In the genomic region with DNA sequence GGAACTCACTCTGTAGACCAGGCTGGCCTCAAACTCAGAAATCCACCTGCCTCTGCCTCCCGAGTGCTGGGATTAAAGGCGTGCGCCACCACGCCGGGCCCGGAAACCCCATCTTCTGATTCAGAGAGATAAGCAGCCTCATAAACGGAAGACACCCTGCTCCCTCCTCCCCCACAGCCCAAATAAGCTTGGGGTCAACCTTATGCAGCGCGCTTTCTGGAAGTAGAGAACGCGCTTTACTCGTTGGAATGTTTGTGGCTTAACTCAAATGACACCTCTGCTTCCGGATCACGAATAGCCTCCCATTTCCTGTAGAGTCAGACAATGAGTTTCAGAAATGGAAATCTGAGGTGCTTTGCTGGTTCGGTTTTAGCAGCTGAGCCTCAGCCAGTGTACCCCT, we compare ENCODE assay signal across 16 mouse cellular contexts. TPM values are rescaled to one million over a fixed set of nuclear protein-coding genes. Genes with fewer than 3 reads are reported as not detected.
DNase-seq lines count a peak whose midpoint lies in the region; ATAC-seq lines count a peak whose summit lies in the region.
"Had no signal": no experiment of that assay in that cellular context is flagged by ENCODE, and none has a peak within 500 bp of the region (broad histone marks: within the 10 kb centered on the region; RNA-seq: fewer than 3 reads in every experiment).

No protein-coding gene starts in this region.

- WGBS in heart, embryonic 12.5 days = 88% methylated on average over 15 of the region's 15 CpGs
- WGBS in liver, embryonic 15.5 days (ENCODE audit: insufficient replicate concordance) = 71% methylated on average over 15 of the region's 15 CpGs
- WGBS in neural tube, embryonic 14.5 days = 95% methylated on average over 14 of the region's 15 CpGs

- H3K4me3 ChIP-seq in heart, embryonic 12.5 days = no peak overlapping the region
- H3K4me3 ChIP-seq in liver, embryonic 15.5 days (replicated peaks) = no peak overlapping the region
- H3K4me3 ChIP-seq in neural tube, embryonic 14.5 days (ENCODE audit: low read depth, low read length) = peak overlapping the region; percentile 71; the same call in 1 of the 2 replicates

- peaks cover 7% of the 10 kb centered on the region; the same call in 1 of the 2 replicates for H3K9me3 ChIP-seq in heart, embryonic 12.5 days (replicated peaks)
- no peaks in the 10 kb centered on the region for H3K9me3 ChIP-seq in liver, embryonic 15.5 days (replicated peaks)
- H3K9me3 ChIP-seq in neural tube, embryonic 14.5 days (ENCODE audit: control insufficient read depth, low read length) = no peaks in the 10 kb centered on the region

- peaks cover 12% of the 10 kb centered on the region for H3K36me3 ChIP-seq in heart, embryonic 12.5 days
- H3K36me3 ChIP-seq in liver, embryonic 15.5 days (replicated peaks) = no peaks in the 10 kb centered on the region
- H3K36me3 ChIP-seq in neural tube, embryonic 14.5 days (ENCODE audit: control insufficient read depth, insufficient read depth, low read length) = peaks cover 4% of the 10 kb centered on the region; the same call in 1 of the 2 replicates

- H3K9ac ChIP-seq in heart, embryonic 12.5 days = no peak overlapping the region
- H3K9ac ChIP-seq in liver, embryonic 15.5 days = no peak overlapping the region
- no peak overlapping the region for H3K9ac ChIP-seq in neural tube, embryonic 14.5 days (replicated peaks; ENCODE audit: low read depth, low read length)
- H3K9ac ChIP-seq: lung, embryonic 14.5 days had no signal

- no peak for ATAC-seq in heart, embryonic 12.5 days (ENCODE audit: insufficient number of reproducible peaks, low FRiP score)
- no peak for ATAC-seq in liver, embryonic 15.5 days (ENCODE audit: insufficient read depth)
- no peak for ATAC-seq in neural tube, embryonic 14.5 days (ENCODE audit: low read depth)

- DNase-seq in heart, postnatal 25 days (ENCODE audit: low spot score) = no peak
- DNase-seq in liver (no peak), R1 (ENCODE audit: low read depth, low spot score) (peak; percentile 83)
- DNase-seq in thymus, postnatal 4 days = no peak
- DNase-seq in adrenal gland, postnatal 10 days = no peak
- DNase-seq: adrenal gland, postnatal 36 days; heart, postnatal 14 days had no signal

- peaks cover 4% of the 10 kb centered on the region; the same call in 1 of the 2 replicates for H3K27me3 ChIP-seq in heart, embryonic 12.5 days (replicated peaks)
- peaks cover 17% of the 10 kb centered on the region for H3K27me3 ChIP-seq in liver, embryonic 15.5 days
- H3K27me3 ChIP-seq in neural tube, embryonic 14.5 days (ENCODE audit: control insufficient read depth, insufficient read depth, low read length) = no peaks in the 10 kb centered on the region

- H3K4me2 ChIP-seq in heart, embryonic 12.5 days = peak overlapping the region; percentile 80; the same call in 1 of the 2 replicates
- H3K4me2 ChIP-seq in liver, embryonic 15.5 days = peak overlapping the region; percentile 79
- no peak overlapping the region for H3K4me2 ChIP-seq in neural tube, embryonic 14.5 days (ENCODE audit: low read depth, low read length)

- H3K27ac ChIP-seq in heart, embryonic 12.5 days (ENCODE audit: poor library complexity, severe bottlenecking) = no peak overlapping the region
- no peak overlapping the region for H3K27ac ChIP-seq in liver, embryonic 15.5 days (replicated peaks)
- H3K27ac ChIP-seq in neural tube, embryonic 14.5 days (ENCODE audit: low read depth, low read length) = no peak overlapping the region
- H3K27ac ChIP-seq: kidney, postnatal 0 days had no signal

- intact Hi-C loops in heart, postnatal 25 days (cut with DNase I) = no loop called here

- H3K4me1 ChIP-seq in heart, embryonic 12.5 days (replicated peaks) = peaks cover 8% of the 10 kb centered on the region
- peaks cover 15% of the 10 kb centered on the region for H3K4me1 ChIP-seq in liver, embryonic 15.5 days (replicated peaks)
- H3K4me1 ChIP-seq in neural tube, embryonic 14.5 days (ENCODE audit: control insufficient read depth, insufficient read depth, low read length) = peaks cover 31% of the 10 kb centered on the region

RNA-seq across cellular contexts. Expression of gene Stag3, which starts 0.8 kb away (rescaled TPM):
- polyA plus RNA-seq in heart, embryonic 12.5 days (2016; fragmentation: Nextera tagmentation; extraction: Ambion mirVana) = 3.3 and 4.5 TPM in 2 replicates
- not detected for total RNA-seq in heart, postnatal 25 days (2021)
- polyA plus RNA-seq in liver, embryonic 15.5 days (2015; fragmentation: Nextera tagmentation; extraction: Ambion mirVana) = 1.3 and 1.8 TPM in 2 replicates
- 9.3 and 12.5 TPM in 2 replicates for polyA plus RNA-seq in neural tube, embryonic 14.5 days (2014; fragmentation: Nextera tagmentation; extraction: Ambion mirVana)
- under 1 TPM; 0.30 to 0.39 TPM for total RNA-seq in adrenal gland, postnatal 10 days (2021)
- total RNA-seq: adrenal gland, postnatal 36 days had no signal

RNA-seq across cellular contexts. Expression of gene Gpc2, which starts 1.0 kb away (rescaled TPM):
- 13.1 and 15.1 TPM in 2 replicates for polyA plus RNA-seq in heart, embryonic 12.5 days (2016; fragmentation: Nextera tagmentation; extraction: Ambion mirVana)
- total RNA-seq in heart, postnatal 25 days (2021) = under 1 TPM; 0.08 to 0.18 TPM
- polyA plus RNA-seq in liver, embryonic 15.5 days (2015; fragmentation: Nextera tagmentation; extraction: Ambion mirVana) = 0.45 and 0.62 TPM in 2 replicates
- polyA plus RNA-seq in neural tube, embryonic 14.5 days (2014; fragmentation: Nextera tagmentation; extraction: Ambion mirVana) = 25.7 and 25.8 TPM in 2 replicates
- total RNA-seq in adrenal gland, postnatal 10 days (2021) = 1 to 10 TPM in 1 of 2 experiments, under 1 TPM in 1; 0.96 to 2.0 TPM

RNA-seq across cellular contexts. Expression of gene Gm43720, which starts 1.1 kb away (rescaled TPM):
- polyA plus RNA-seq in heart, embryonic 12.5 days (2016; fragmentation: Nextera tagmentation; extraction: Ambion mirVana) = 0.04 and 0.09 TPM in 2 replicates
- total RNA-seq in heart, postnatal 25 days (2021) = not detected
- not detected in 2 replicates for polyA plus RNA-seq in liver, embryonic 15.5 days (2015; fragmentation: Nextera tagmentation; extraction: Ambion mirVana)
- 0.11 TPM in 1 of 2 replicates, not detected in the other for polyA plus RNA-seq in neural tube, embryonic 14.5 days (2014; fragmentation: Nextera tagmentation; extraction: Ambion mirVana)
- total RNA-seq in adrenal gland, postnatal 10 days (2021) = under 1 TPM in 1 of 2 experiments, not detected in 1; 0.03 TPM
- total RNA-seq: adrenal gland, postnatal 36 days; gastrocnemius, postnatal 4 days; left cerebral cortex, postnatal 36 days; megakaryocyte-erythroid progenitor cell, adult 5-6 weeks; neutrophil, adult 5-6 weeks had no signal

RNA-seq across cellular contexts. Expression of gene Gal3st4, which starts 8.2 kb away (rescaled TPM):
- polyA plus RNA-seq in heart, embryonic 12.5 days (2016; fragmentation: Nextera tagmentation; extraction: Ambion mirVana) = 0.82 and 0.92 TPM in 2 replicates
- total RNA-seq in heart, postnatal 25 days (2021) = under 1 TPM; 0.14 to 0.26 TPM
- polyA plus RNA-seq in liver, embryonic 15.5 days (2015; fragmentation: Nextera tagmentation; extraction: Ambion mirVana) = 0.07 and 0.26 TPM in 2 replicates
- polyA plus RNA-seq in neural tube, embryonic 14.5 days (2014; fragmentation: Nextera tagmentation; extraction: Ambion mirVana) = 2.2 and 3.4 TPM in 2 replicates
- under 1 TPM; 0.15 to 0.54 TPM for total RNA-seq in adrenal gland, postnatal 10 days (2021)
- total RNA-seq: megakaryocyte-erythroid progenitor cell, adult 5-6 weeks; neutrophil, adult 5-6 weeks had no signal

RNA-seq across cellular contexts. Expression of gene BC037034, which starts 17.0 kb away (rescaled TPM):
- 7.9 and 8.0 TPM in 2 replicates for polyA plus RNA-seq in heart, embryonic 12.5 days (2016; fragmentation: Nextera tagmentation; extraction: Ambion mirVana)
- 1 to 10 TPM; 3.1 to 3.8 TPM for total RNA-seq in heart, postnatal 25 days (2021)
- polyA plus RNA-seq in liver, embryonic 15.5 days (2015; fragmentation: Nextera tagmentation; extraction: Ambion mirVana) = 2.5 and 3.6 TPM in 2 replicates
- 16.3 and 16.5 TPM in 2 replicates for polyA plus RNA-seq in neural tube, embryonic 14.5 days (2014; fragmentation: Nextera tagmentation; extraction: Ambion mirVana)
- total RNA-seq in adrenal gland, postnatal 10 days (2021) = 10 to 100 TPM; 17.1 to 20.6 TPM
